Mouse (Mus musculus) macrophage (primary cell): ENCODE results near the gene Olfr904. TPM values are rescaled to one million over a fixed set of nuclear protein-coding genes. Genes with fewer than 3 reads are reported as not detected.
"Not testable (repeated sequence)": the region's sequence is repeated elsewhere in the genome, so short reads cannot be mapped to it uniquely, and the experiment has no call there.

ENCODE experiments used
- H3K27ac ChIP-seq: fragments of 350-480 bp; formaldehyde crosslinking; 2 replicates; pipeline ENCODE4 v1.9.0; 2021
- H3K36me3 ChIP-seq: fragments of 350-480 bp; formaldehyde crosslinking; 2 replicates; pipeline ENCODE4 v1.9.0; 2021; ENCODE audit errors: inconsistent target
- H3K4me3 ChIP-seq: fragments of 350-480 bp; formaldehyde crosslinking; 2 replicates; pipeline ENCODE4 v1.9.0; 2021; ENCODE audit errors: inconsistent target
- H3K79me2 ChIP-seq: fragments of 350-480 bp; formaldehyde crosslinking; 2 replicates; pipeline ENCODE4 v1.9.0; 2021; ENCODE audit errors: inconsistent target
- WGBS: methylation state at CpG from one replicate; pipeline ENCODE4 v1.1.7; 2026; ENCODE audit warnings: inconsistent platforms; ENCODE audit not compliant: missing documents; 5-methylcytosine and 5-hydroxymethylcytosine counted together
- polyA plus RNA-seq: library from polyadenylated mRNA; stranded (reverse); fragments of 250-400 nt; gene quantifications from 3 replicates; pipeline ENCODE4 v1.2.4, GENCODE M21; 2018; ENCODE audit warnings: inconsistent platforms
- total RNA-seq, 78 experiments: library from RNA; depleted of rRNA; stranded (reverse); fragments of 250-400 nt; gene quantifications; 1 replicate in 9 of 78; 2 replicates in 24 of 78; 3 replicates in 43 of 78; 4 replicates in 2 of 78; pipeline ENCODE4 v1.2.4; 2018; ENCODE audit warnings: inconsistent platforms in 56 of 78

Gene Olfr904
- not detected for total RNA-seq (2018; cell fraction: chromatin; rRNA removed)
- not detected for total RNA-seq (2018; cell fraction: cytosol; rRNA removed)
- not detected for total RNA-seq (2018; cell fraction: nucleus; rRNA removed)
- not detected in 3 replicates for polyA plus RNA-seq

- H3K79me2 ChIP-seq = no peaks in the 10 kb centered on the region
- H3K4me3 ChIP-seq = no peak within 1 kb of the TSS
- no peaks in the 10 kb centered on the region for H3K36me3 ChIP-seq
- no peak within 1 kb of the TSS for H3K27ac ChIP-seq
Measured at GRCm38 (mm10) chr9:38462844-38463243, at the start of gene Olfr904. Olfr904 (plus strand) TSS chr9:38463144.

- WGBS = 94% methylated on average over 14 of the region's 14 CpGs
- not testable (repeated sequence) for H3K36me3 ChIP-seq, H3K27ac ChIP-seq, H3K79me2 ChIP-seq, H3K4me3 ChIP-seq
Measured at GRCm38 (mm10) chr9:38413502-38413901, 49.4 kb upstream of the Olfr904 start.

- no peaks in the 10 kb centered on the region for H3K36me3 ChIP-seq
- no peak overlapping the region for H3K27ac ChIP-seq
- H3K79me2 ChIP-seq = no peaks in the 10 kb centered on the region
- H3K4me3 ChIP-seq = no peak overlapping the region
Measured at GRCm38 (mm10) chr9:38423801-38424200, 39.1 kb upstream of the Olfr904 start.

GRCm38 (mm10) chr9:38427026-38427425, 35.9 kb upstream of the Olfr904 start:
- Histone ChIP-seq H3K36me3 (no peaks in the 10 kb centered on the region), H3K4me3 (no peak overlapping the region), H3K27ac (no peak overlapping the region), H3K79me2 (no peaks in the 10 kb centered on the region)
- WGBS = 44% methylated on average over 1 of the region's 1 CpGs

GRCm38 (mm10) chr9:38429155-38429554, 33.8 kb upstream of the Olfr904 start, which contains the start of gene Olfr901:
Olfr901 (plus strand) TSS chr9:38429455.
- H3K36me3 ChIP-seq = no peaks in the 10 kb centered on the region
- H3K27ac ChIP-seq = no peak within 1 kb of the TSS
- no peak within 1 kb of the TSS for H3K4me3 ChIP-seq
- whole genome bisulfite sequencing = 82% methylated on average over 1 of the region's 1 CpGs
- no peaks in the 10 kb centered on the region for H3K79me2 ChIP-seq

- Histone ChIP-seq H3K27ac (no peak within 1 kb of the TSS), H3K36me3 (no peaks in the 10 kb centered on the region), H3K79me2 (no peaks in the 10 kb centered on the region), H3K4me3 (no peak within 1 kb of the TSS)
- 87% methylated on average over 5 of the region's 5 CpGs for WGBS
Measured at GRCm38 (mm10) chr9:38447352-38447751, 15.6 kb upstream of the Olfr904 start, which contains the start of gene Olfr902. Olfr902 (plus strand) TSS chr9:38447652.

- Histone ChIP-seq H3K79me2 (no peaks in the 10 kb centered on the region), H3K27ac (no peak within 1 kb of the TSS), H3K36me3 (no peaks in the 10 kb centered on the region), H3K4me3 (no peak within 1 kb of the TSS)
Measured at GRCm38 (mm10) chr9:38470807-38471206, 7.9 kb downstream of the Olfr904 start, which contains the start of gene Olfr905. Olfr905 (plus strand) TSS chr9:38471107.

- WGBS = 72% methylated on average over 3 of the region's 3 CpGs
- Histone ChIP-seq H3K27ac (no peak within 1 kb of the TSS), H3K79me2 (no peaks in the 10 kb centered on the region), H3K4me3 (no peak within 1 kb of the TSS), H3K36me3 (no peaks in the 10 kb centered on the region)
Measured at GRCm38 (mm10) chr9:38486785-38487184, 23.8 kb downstream of the Olfr904 start, which contains the start of gene Olfr906. Olfr906 (plus strand) TSS chr9:38487085.

GRCm38 (mm10) chr9:38495501-38495900, 32.6 kb downstream of the Olfr904 start, which contains the start of gene Olfr907:
Olfr907 (plus strand) TSS chr9:38495801.
- WGBS = 85% methylated on average over 2 of the region's 2 CpGs
- no peak within 1 kb of the TSS for H3K4me3 ChIP-seq
- H3K79me2 ChIP-seq = no peaks in the 10 kb centered on the region
- H3K27ac ChIP-seq = no peak within 1 kb of the TSS
- H3K36me3 ChIP-seq = no peaks in the 10 kb centered on the region

- Histone ChIP-seq H3K79me2 (no peaks in the 10 kb centered on the region), H3K4me3 (no peak overlapping the region), H3K36me3 (no peaks in the 10 kb centered on the region), H3K27ac (no peak overlapping the region)
- 61% methylated on average over 2 of the region's 2 CpGs for WGBS
Measured at GRCm38 (mm10) chr9:38512353-38512752, 49.4 kb downstream of the Olfr904 start.

Other genes with a start within 250 kb of the Olfr904 start
- not detected in 3 replicates for gene Olfr894, start 245.1 kb upstream of the Olfr904 start, polyA plus RNA-seq
- gene Olfr143, start 210.4 kb upstream of the Olfr904 start, polyA plus RNA-seq = not detected in 3 replicates
- gene Olfr895, start 195.3 kb upstream of the Olfr904 start, polyA plus RNA-seq = not detected in 3 replicates
- gene Olfr896-ps1, start 172.0 kb upstream of the Olfr904 start, polyA plus RNA-seq = not detected in 3 replicates
- not detected in 3 replicates for gene Olfr25, start 134.1 kb upstream of the Olfr904 start, polyA plus RNA-seq
- not detected in 3 replicates for gene Olfr898, start 114.7 kb upstream of the Olfr904 start, polyA plus RNA-seq
- not detected in 3 replicates for gene Olfr250, start 96.2 kb upstream of the Olfr904 start, polyA plus RNA-seq
- not detected in 3 replicates for gene Olfr251, start 86.1 kb upstream of the Olfr904 start, polyA plus RNA-seq
- not detected in 3 replicates for gene Olfr147, start 61.4 kb upstream of the Olfr904 start, polyA plus RNA-seq
- not detected in 3 replicates for gene Olfr901, start 33.7 kb upstream of the Olfr904 start, polyA plus RNA-seq
- gene Olfr902, start 15.5 kb upstream of the Olfr904 start, polyA plus RNA-seq = not detected in 3 replicates
- not detected in 3 replicates for gene Olfr905, start 8.0 kb downstream of the Olfr904 start, polyA plus RNA-seq
- gene Olfr906, start 23.9 kb downstream of the Olfr904 start, polyA plus RNA-seq = not detected in 3 replicates
- not detected in 3 replicates for gene Olfr907, start 32.7 kb downstream of the Olfr904 start, polyA plus RNA-seq
- gene Olfr911-ps1, start 58.4 kb downstream of the Olfr904 start, polyA plus RNA-seq = not detected in 3 replicates
- gene Olfr910, start 74.7 kb downstream of the Olfr904 start, polyA plus RNA-seq = not detected in 3 replicates
- gene Olfr912, start 117.0 kb downstream of the Olfr904 start, polyA plus RNA-seq = not detected in 3 replicates
- gene Olfr913, start 129.6 kb downstream of the Olfr904 start, polyA plus RNA-seq = not detected in 3 replicates
- not detected in 3 replicates for gene Olfr914, start 142.0 kb downstream of the Olfr904 start, polyA plus RNA-seq
- not detected in 3 replicates for gene Olfr916, start 196.7 kb downstream of the Olfr904 start, polyA plus RNA-seq
- gene Olfr917, start 202.7 kb downstream of the Olfr904 start, polyA plus RNA-seq = not detected in 3 replicates
- not detected in 3 replicates for gene Olfr918, start 211.5 kb downstream of the Olfr904 start, polyA plus RNA-seq
- not detected in 3 replicates for gene Olfr919, start 240.5 kb downstream of the Olfr904 start, polyA plus RNA-seq